Mouse (Mus musculus) retina, postnatal 7 days (tissue): ENCODE data around the gene Rpl23.
"Not testable (repeated sequence)": the region's sequence is repeated elsewhere in the genome, so short reads cannot be mapped to it uniquely, and the experiment has no call there.

Experiments used
- DNase-seq: peaks from one replicate; pipeline ENCODE4 v3.0.0-alpha.2; 2012; ENCODE audit warnings: low read depth, low spot score

Rpl23 gene

GRCm38 (mm10) chr11:97799994-97800690 lies 17.9 kb upstream of the Rpl23 start:
- DNase-seq = no peak

GRCm38 (mm10) chr11:97799146-97799993 lies 17.1 kb upstream of the Rpl23 start:
- DNase-seq = no peak

GRCm38 (mm10) chr11:97798782-97799145 lies 16.5 kb upstream of the Rpl23 start, which contains the start of gene Lasp1:
Lasp1 (plus strand) TSS chr11:97799000.
- no peak for DNase-seq

GRCm38 (mm10) chr11:97798083-97798435 lies 15.8 kb upstream of the Rpl23 start:
- no peak for DNase-seq

- no peak for DNase-seq
These were observed 15.3 kb upstream of the Rpl23 start for GRCm38 (mm10) chr11:97797369-97798082.

GRCm38 (mm10) chr11:97796910-97797309 lies 14.7 kb upstream of the Rpl23 start:
- DNase-seq = no peak

- DNase-seq = peak; percentile 36
These were observed 10.9 kb upstream of the Rpl23 start for GRCm38 (mm10) chr11:97793165-97793564.

GRCm38 (mm10) chr11:97790778-97791438 lies 8.7 kb upstream of the Rpl23 start:
- DNase-seq = not testable (repeated sequence)

GRCm38 (mm10) chr11:97789727-97790126 lies 7.5 kb upstream of the Rpl23 start:
- no peak for DNase-seq

GRCm38 (mm10) chr11:97787961-97788360 lies 5.7 kb upstream of the Rpl23 start:
- no peak for DNase-seq

- DNase-seq = no peak
These were observed 293 bp upstream of the Rpl23 start for GRCm38 (mm10) chr11:97782564-97782895.

GRCm38 (mm10) chr11:97781478-97781831 lies 782 bp downstream of the Rpl23 start:
- no peak for DNase-seq

GRCm38 (mm10) chr11:97779968-97780701 lies 2.1 kb downstream of the Rpl23 start:
- no peak for DNase-seq

- no peak for DNase-seq
These were observed 3.3 kb downstream of the Rpl23 start for GRCm38 (mm10) chr11:97778918-97779317.

GRCm38 (mm10) chr11:97777129-97777529 lies 5.1 kb downstream of the Rpl23 start:
- no peak for DNase-seq

GRCm38 (mm10) chr11:97776497-97777128 lies 5.6 kb downstream of the Rpl23 start:
- no peak for DNase-seq

GRCm38 (mm10) chr11:97775808-97776496 lies 6.3 kb downstream of the Rpl23 start, which contains the start of gene 1700001P01Rik:
1700001P01Rik (minus strand) TSS chr11:97775918.
- DNase-seq = no peak

- no peak for DNase-seq
These were observed 7.1 kb downstream of the Rpl23 start for GRCm38 (mm10) chr11:97775186-97775585.

GRCm38 (mm10) chr11:97771410-97771809 lies 10.8 kb downstream of the Rpl23 start:
- DNase-seq = no peak

GRCm38 (mm10) chr11:97769704-97770103 lies 12.5 kb downstream of the Rpl23 start:
- DNase-seq = no peak
